Mouse (Mus musculus): ENCODE measurements around the gene Akap12.

The Akap12 gene

GRCm38 (mm10) chr10:4282395-4282794 lies 16.2 kb downstream of the Akap12 start:
- DNase-seq (ENCODE audit: low spot score in 2 of 2) = no peak

DNA sequence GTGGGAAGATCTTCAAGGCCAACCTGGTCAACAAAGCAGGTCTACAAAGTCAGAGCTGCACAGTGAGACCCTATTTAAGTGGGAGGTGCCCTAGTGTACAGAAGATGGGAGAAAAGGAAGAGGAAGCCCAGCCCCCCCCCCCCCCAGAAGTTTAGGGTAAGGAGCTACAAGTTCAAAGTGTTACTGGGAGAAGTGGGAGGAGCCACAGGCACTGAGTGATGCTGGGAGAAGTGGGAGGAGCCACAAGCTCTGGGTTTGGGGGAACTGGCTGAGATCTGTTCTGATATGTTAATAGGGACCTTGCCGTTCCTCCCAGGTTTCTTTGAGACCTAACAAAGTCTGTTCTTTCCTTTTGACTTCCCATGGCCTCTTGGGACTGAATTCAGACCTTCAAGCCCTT lies 18.6 kb downstream of the Akap12 start:
- DNase-seq (ENCODE audit: low spot score in 2 of 2) = no peak

GRCm38 (mm10) chr10:4285752-4286151 lies 19.6 kb downstream of the Akap12 start:
- DNase-seq (ENCODE audit: low spot score in 2 of 2) = no peak

DNA sequence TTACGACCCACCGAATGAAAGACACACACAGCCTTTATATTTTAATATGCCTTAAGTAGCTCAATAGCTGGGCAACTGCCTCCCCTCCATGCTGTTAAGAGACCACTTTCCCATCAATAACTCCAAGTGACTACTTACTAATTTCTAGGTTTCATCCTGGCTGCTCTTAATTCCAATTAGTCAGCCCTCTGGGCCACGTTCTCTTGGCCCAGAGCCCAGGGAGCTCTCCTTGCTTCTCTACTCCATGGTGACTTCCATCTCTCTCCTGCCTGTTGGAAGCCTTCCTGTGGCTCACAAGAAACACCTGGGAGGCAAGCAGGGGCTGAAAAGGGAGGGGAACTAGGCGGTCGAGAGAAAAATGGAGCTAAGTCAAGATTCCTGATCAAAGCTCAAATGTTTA lies 23.0 kb downstream of the Akap12 start:
- no peak for DNase-seq (ENCODE audit: low spot score in 2 of 2)

DNA sequence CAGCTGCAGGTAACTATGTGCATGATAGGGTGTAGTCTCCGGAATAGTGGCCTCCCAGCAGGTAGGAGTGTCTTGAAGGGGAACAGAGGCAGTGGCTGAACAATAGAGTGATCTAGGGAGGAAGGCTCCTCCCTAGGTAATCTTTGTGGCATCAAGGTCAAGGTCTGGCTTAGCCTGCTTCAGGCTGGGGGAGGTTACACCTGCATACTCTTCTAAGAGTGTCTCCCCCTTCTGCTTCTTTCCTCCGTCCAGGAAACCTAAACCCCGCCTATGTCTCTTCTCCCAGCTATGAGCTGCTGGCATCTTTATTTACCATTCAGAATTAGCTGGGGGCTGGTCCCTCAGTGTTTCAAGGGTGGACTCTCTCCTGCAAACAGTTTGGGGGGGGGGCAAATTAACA lies 23.5 kb downstream of the Akap12 start:
- no peak for DNase-seq (ENCODE audit: low spot score in 2 of 2)

DNA sequence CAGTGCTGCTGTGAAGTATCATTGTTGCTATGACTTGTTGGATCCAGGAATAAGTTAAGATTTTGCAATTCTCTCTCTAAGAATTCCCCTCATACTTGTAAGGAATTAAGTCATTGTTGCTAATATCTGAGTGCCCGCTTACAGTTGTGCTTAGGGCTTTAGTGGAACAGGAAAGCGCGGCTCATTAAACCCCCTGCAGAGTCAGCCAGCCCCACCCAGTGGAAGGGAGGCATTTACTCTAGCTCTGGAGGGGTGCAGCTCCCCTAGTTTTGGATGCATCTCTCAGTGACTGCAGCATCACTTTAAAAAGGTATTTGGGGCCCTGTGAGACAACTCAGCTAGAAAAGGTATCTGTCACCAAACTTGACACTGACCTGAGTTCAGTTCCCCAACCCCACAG lies 24.0 kb downstream of the Akap12 start:
- DNase-seq (ENCODE audit: low spot score in 2 of 2) = no peak

GRCm38 (mm10) chr10:4290561-4290960 lies 24.4 kb downstream of the Akap12 start:
- no peak for DNase-seq (ENCODE audit: low spot score in 2 of 2)

DNA sequence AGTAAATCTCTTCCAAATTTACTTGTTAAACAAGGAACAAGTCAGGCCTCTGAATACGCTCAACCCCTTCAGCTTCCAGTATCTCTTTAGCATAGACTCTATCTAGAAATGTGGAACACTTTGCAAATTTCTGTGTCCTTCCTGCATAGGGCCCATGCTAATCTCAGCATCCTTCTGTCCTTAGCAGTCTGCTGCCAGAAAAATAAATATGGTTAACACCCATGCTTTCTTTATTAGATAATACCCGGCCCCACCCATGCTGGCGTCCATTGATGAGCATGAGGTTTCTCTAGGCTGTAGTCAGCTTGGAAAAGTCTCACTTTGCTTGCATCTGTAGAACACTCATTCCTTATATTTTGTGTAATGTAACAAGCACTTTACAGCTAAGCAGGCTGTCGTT lies 27.2 kb downstream of the Akap12 start:
- no peak for DNase-seq (ENCODE audit: low spot score in 2 of 2)

- no peak for DNase-seq (ENCODE audit: low spot score in 2 of 2)
These were observed 37.4 kb downstream of the Akap12 start for GRCm38 (mm10) chr10:4303558-4303957.

GRCm38 (mm10) chr10:4323885-4324284 lies 57.7 kb downstream of the Akap12 start:
- no peak for DNase-seq (ENCODE audit: low spot score in 2 of 2)

GRCm38 (mm10) chr10:4325562-4325961 lies 59.4 kb downstream of the Akap12 start:
- DNase-seq (ENCODE audit: low spot score in 2 of 2) = no peak

DNA sequence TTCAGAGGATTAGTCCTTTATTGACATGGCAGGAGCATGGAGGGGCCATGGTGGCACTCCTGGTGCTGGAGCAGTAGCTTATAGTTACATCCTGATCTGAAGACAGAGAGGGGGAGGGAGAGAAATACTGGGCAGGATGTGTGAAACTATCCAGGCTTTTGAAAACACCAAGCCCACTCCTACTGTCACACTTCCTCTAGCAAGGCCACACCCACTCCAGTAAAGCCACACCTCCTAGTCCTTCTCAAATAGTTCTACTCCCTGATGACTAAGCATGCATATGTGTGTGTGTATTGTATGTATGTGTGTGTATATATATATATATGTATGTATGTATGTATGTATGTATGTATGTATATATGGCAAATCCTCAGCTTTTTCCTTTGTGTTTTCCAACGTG lies 61.5 kb downstream of the Akap12 start:
- DNase-seq (ENCODE audit: low spot score in 2 of 2) = no peak

DNA sequence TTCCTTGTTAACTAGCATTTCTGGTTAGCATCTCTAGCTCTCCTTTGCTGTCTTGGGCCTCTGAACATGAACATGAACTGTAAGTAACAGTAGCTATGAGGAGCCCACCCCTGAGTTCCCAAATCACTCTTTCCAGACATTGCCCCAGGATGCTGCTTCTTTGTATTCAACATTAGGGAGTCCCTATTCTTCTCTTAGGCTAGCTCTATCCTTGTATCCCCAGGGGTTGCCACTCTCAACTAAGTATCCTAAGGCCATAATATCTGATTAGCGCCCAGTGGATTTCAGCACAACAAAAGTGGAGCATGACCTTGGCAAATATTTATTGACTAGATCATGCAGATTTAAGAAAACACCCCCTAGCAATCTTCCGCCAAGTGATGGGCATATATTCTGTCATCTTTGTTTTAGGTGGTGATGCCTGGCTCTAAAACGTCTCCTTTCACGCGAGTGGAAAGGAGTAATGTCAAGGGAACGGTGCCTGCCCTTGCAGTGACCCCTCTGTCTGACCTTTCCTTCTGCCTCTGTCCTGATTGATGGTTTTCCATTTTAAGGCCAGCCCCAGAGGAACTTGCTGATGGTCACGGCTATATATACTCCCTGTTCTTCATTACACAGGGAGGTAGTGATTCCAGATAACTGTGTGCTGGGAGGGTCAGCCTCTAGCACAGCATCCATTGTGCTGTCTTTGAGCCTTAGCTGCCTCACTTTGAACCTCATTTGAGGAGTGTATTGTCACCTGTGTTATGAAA lies 66.2 kb downstream of the Akap12 start:
- no peak for DNase-seq (ENCODE audit: low spot score in 2 of 2)

- peak in 1 of 2 experiments; percentile 34 for DNase-seq (ENCODE audit: low spot score in 2 of 2)
These were observed 67.1 kb downstream of the Akap12 start for GRCm38 (mm10) chr10:4333319-4333718.

GRCm38 (mm10) chr10:4334039-4334683 lies 68.0 kb downstream of the Akap12 start:
- peak; percentile 70 to 83 for DNase-seq (ENCODE audit: low spot score in 2 of 2)

- no peak for DNase-seq (ENCODE audit: low spot score in 2 of 2)
These were observed 72.8 kb downstream of the Akap12 start for GRCm38 (mm10) chr10:4338863-4339461.

GRCm38 (mm10) chr10:4341430-4341829 lies 75.2 kb downstream of the Akap12 start:
- peak; percentile 16 to 53 for DNase-seq (ENCODE audit: low spot score in 2 of 2)

GRCm38 (mm10) chr10:4346489-4347135 lies 80.4 kb downstream of the Akap12 start:
- DNase-seq (ENCODE audit: low spot score in 2 of 2) = peak; percentile 76 to 85

GRCm38 (mm10) chr10:4347136-4347492 lies 80.9 kb downstream of the Akap12 start:
- DNase-seq (ENCODE audit: low spot score in 2 of 2) = no peak

GRCm38 (mm10) chr10:4347591-4347990 lies 81.4 kb downstream of the Akap12 start:
- DNase-seq (ENCODE audit: low spot score in 2 of 2) = no peak

DNA sequence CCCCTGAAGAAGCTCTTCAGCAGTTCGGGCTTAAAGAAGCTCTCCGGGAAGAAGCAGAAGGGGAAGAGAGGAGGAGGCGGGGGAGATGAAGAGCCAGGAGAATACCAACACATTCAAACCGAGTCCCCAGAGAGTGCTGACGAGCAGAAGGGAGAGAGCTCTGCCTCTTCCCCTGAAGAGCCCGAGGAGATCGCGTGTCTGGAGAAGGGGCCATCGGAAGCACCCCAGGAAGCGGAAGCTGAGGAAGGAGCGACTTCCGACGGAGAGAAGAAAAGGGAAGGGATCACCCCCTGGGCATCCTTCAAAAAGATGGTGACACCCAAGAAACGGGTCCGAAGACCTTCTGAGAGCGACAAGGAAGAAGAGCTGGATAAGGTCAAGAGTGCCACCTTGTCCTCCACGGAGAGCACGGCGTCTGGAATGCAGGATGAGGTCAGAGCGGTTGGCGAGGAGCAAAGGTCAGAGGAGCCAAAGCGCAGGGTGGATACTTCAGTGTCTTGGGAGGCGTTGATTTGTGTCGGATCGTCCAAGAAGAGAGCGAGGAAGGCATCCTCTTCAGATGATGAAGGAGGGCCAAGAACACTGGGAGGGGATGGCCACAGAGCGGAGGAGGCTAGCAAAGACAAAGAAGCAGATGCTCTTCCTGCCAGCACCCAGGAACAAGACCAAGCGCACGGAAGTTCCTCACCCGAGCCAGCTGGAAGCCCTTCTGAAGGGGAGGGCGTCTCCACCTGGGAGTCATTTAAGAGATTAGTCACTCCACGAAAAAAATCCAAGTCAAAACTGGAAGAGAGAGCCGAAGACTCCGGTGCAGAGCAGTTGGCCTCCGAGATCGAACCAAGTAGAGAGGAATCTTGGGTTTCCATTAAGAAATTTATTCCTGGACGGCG lies 88.4 kb downstream of the Akap12 start:
- DNase-seq (ENCODE audit: low spot score in 2 of 2) = no peak

Measured in natural killer cell, adult 2 months (primary cell).